In the genomic region with DNA sequence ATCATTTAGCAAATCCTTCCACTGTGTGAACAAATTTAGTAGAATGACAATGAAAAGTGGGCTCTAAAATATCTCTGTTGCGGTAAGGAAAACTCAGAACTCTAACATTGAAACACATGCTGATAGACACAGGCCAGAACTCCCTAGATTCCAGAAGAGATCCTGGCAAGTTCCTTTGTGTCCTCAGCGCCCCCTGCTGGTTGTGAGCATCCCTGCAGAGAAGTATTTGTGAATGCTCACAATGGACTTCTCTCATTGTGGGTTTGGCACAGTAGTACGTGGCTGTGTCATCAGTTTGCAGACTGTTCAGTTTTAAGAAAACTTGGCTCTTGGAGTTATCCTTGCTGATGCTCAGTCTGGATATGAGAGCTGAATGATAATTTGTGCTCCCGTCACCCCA, we compare ENCODE assay signal across 8 mouse cellular contexts.
DNase-seq lines count a peak whose midpoint lies in the region; ATAC-seq and TF ChIP-seq lines count a peak whose summit lies in the region.
"Had no signal": no experiment of that assay in that cellular context is flagged by ENCODE, and none has a peak within 500 bp of the region (broad histone marks: within the 10 kb centered on the region; RNA-seq: fewer than 3 reads in every experiment).

No protein-coding gene starts in this region.

- H3K27me3 ChIP-seq in kidney, adult 2 months (replicated peaks; ENCODE audit: control insufficient read depth, insufficient read depth, low read length) = no peaks in the 10 kb centered on the region
- H3K27me3 ChIP-seq in kidney, embryonic 14.5 days (ENCODE audit: control insufficient read depth, insufficient read depth, low read length) = no peaks in the 10 kb centered on the region
- no peaks in the 10 kb centered on the region for H3K27me3 ChIP-seq in CH12.LX (replicated peaks)
- H3K27me3 ChIP-seq: liver, embryonic 13.5 days had no signal

- DNase-seq in kidney, adult 2 months = peak; percentile 19
- DNase-seq in 416B (ENCODE audit: low read depth) = peak; percentile 17
- peak; percentile 26 for DNase-seq in CH12.LX (ENCODE audit: extremely low read depth)
- peak; percentile 52 for DNase-seq in embryo, embryonic 10 days (ENCODE audit: low spot score)
- no peak for DNase-seq in urinary bladder, postnatal 10 days (ENCODE audit: low spot score)
- DNase-seq: liver, embryonic 13.5 days had no signal

- H3K27ac ChIP-seq in kidney, adult 2 months (ENCODE audit: insufficient read depth, low read depth, low read length) = no peak overlapping the region
- no peak overlapping the region for H3K27ac ChIP-seq in kidney, embryonic 14.5 days (ENCODE audit: low read depth, low read length)
- no peak overlapping the region for H3K27ac ChIP-seq in CH12.LX (ENCODE audit: insufficient read depth, low read depth)
- H3K27ac ChIP-seq: liver, embryonic 13.5 days had no signal

- dilution Hi-C loops in CH12.LX (cut with MboI; ENCODE audit: extremely low pct_ligation_motif_present, extremely low pct_unique_long_range_greater_than_20kb, low sequenced_read_pairs) = no loop called here

- H3K36me3 ChIP-seq in kidney, adult 2 months (ENCODE audit: control insufficient read depth, insufficient read depth, low read length) = no peaks in the 10 kb centered on the region
- no peaks in the 10 kb centered on the region for H3K36me3 ChIP-seq in kidney, embryonic 14.5 days (ENCODE audit: control insufficient read depth, insufficient read depth, low read length)
- no peaks in the 10 kb centered on the region for H3K36me3 ChIP-seq in CH12.LX (replicated peaks in 1 of 2; ENCODE audit: control insufficient read depth in 1 of 2, insufficient read depth in 1 of 2, low read length in 1 of 2)
- H3K36me3 ChIP-seq: liver, embryonic 13.5 days had no signal

- H3K4me2 ChIP-seq in kidney, embryonic 14.5 days (replicated peaks; ENCODE audit: low read depth, low read length) = no peak overlapping the region
- no peak overlapping the region for H3K4me2 ChIP-seq in CH12.LX (ENCODE audit: insufficient read depth, low read depth, poor library complexity, severe bottlenecking)
- H3K4me2 ChIP-seq: liver, embryonic 13.5 days had no signal

- peak; percentile 27 for TF ChIP-seq RAD21 in CH12.LX (IDR thresholded peaks at IDR 0.05; ENCODE audit: low read depth, low read length)

- no peak overlapping the region for H3K4me3 ChIP-seq in kidney, adult 2 months (ENCODE audit: insufficient read depth, low read depth, low read length)
- H3K4me3 ChIP-seq in kidney, embryonic 14.5 days (ENCODE audit: low read length) = no peak overlapping the region
- H3K4me3 ChIP-seq in CH12.LX (replicated peaks in 1 of 3; ENCODE audit: low read depth in 2 of 3, low read length in 2 of 3, poor library complexity in 1 of 3) = no peak overlapping the region
- H3K4me3 ChIP-seq: liver, embryonic 13.5 days had no signal

- in situ Hi-C loops in CH12.LX (cut with MboI; ENCODE audit: low pct_ligation_motif_present, low pct_unique_long_range_greater_than_20kb, low sequenced_read_pairs) = no loop called here

- no peak for TF ChIP-seq EP300 in CH12.LX (IDR thresholded peaks at IDR 0.05; ENCODE audit: low read length)

- H3K4me1 ChIP-seq in kidney, adult 2 months (ENCODE audit: control insufficient read depth, insufficient read depth, low read length) = no peaks in the 10 kb centered on the region
- H3K4me1 ChIP-seq in kidney, embryonic 14.5 days (ENCODE audit: control insufficient read depth, insufficient read depth, low read length) = no peaks in the 10 kb centered on the region
- no peaks in the 10 kb centered on the region for H3K4me1 ChIP-seq in CH12.LX (ENCODE audit: control insufficient read depth in 1 of 2, insufficient read depth in 2 of 2)
- H3K4me1 ChIP-seq: liver, embryonic 13.5 days had no signal

- no peak for TF ChIP-seq POLR2A in kidney, adult 2 months (IDR thresholded peaks at IDR 0.05; ENCODE audit: low read depth, low read length)
- no peak for TF ChIP-seq POLR2A in CH12.LX (IDR thresholded peaks at IDR 0.05; ENCODE audit: low read depth, low read length)

- TF ChIP-seq CTCF in kidney, adult 2 months (conservative IDR thresholded peaks at IDR 0.05; ENCODE audit: insufficient read depth, insufficient read length, low read depth, low read length) = peak; percentile 54
- TF ChIP-seq CTCF in CH12.LX (conservative IDR thresholded peaks at IDR 0.05 in 1 of 2, IDR thresholded peaks at IDR 0.05 in 1 of 2; ENCODE audit: low read depth in 2 of 2, low read length in 2 of 2) = peak; percentile 55 to 63

- 44% methylated on average over 4 of the region's 4 CpGs for WGBS in kidney, adult 2 months
- WGBS in kidney, embryonic 14.5 days = 51% methylated on average over 4 of the region's 4 CpGs

- no peak for ATAC-seq in kidney, embryonic 14.5 days (ENCODE audit: low FRiP score, low TSS enrichment)
- peak; percentile 90 for ATAC-seq in megakaryocyte-erythroid progenitor cell, adult 5-6 weeks (replicated peaks; ENCODE audit: low FRiP score, low TSS enrichment, poor library complexity, severe bottlenecking)

- no peak overlapping the region for H3K9ac ChIP-seq in kidney, embryonic 14.5 days (ENCODE audit: low read depth, low read length)
- H3K9ac ChIP-seq in CH12.LX (ENCODE audit: insufficient read depth, low read depth) = no peak overlapping the region
- H3K9ac ChIP-seq: liver, embryonic 13.5 days had no signal

- H3K79me2 ChIP-seq in CH12.LX (replicated peaks; ENCODE audit: control insufficient read depth, extremely low read depth, insufficient read depth, poor library complexity, severe bottlenecking) = no peaks in the 10 kb centered on the region

- no peaks in the 10 kb centered on the region for H3K9me3 ChIP-seq in kidney, embryonic 14.5 days (ENCODE audit: control insufficient read depth, low read length)
- H3K9me3 ChIP-seq in CH12.LX (replicated peaks; ENCODE audit: low read length) = no peaks in the 10 kb centered on the region
- H3K9me3 ChIP-seq: liver, embryonic 13.5 days had no signal

TF ChIP-seq in CH12.LX, 34 proteins besides CTCF, POLR2A, EP300 and RAD21:
- TF ChIP-seq SMC3 (IDR thresholded peaks at IDR 0.05; ENCODE audit: low read depth, low read length) (peak; percentile 63), UBTF (IDR thresholded peaks at IDR 0.05; ENCODE audit: low read depth, low read length) (no peak), ZKSCAN1 (IDR thresholded peaks at IDR 0.05; ENCODE audit: borderline replicate concordance, low read depth, low read length) (no peak), MYC (IDR thresholded peaks at IDR 0.05; ENCODE audit: low read depth, low read length) (no peak)
